Mouse (Mus musculus): ENCODE data around the gene Glp1r.

GRCm38 (mm10) chr17:30910866-30911731, 9.5 kb downstream of the Glp1r start:
- no peak for TF ChIP-seq CTCF (IDR thresholded peaks at IDR 0.05; ENCODE audit: borderline replicate concordance, control insufficient read depth, extremely low read depth, insufficient read depth, low read length, poor library complexity)
- TF ChIP-seq POLR2A (IDR thresholded peaks at IDR 0.05; ENCODE audit: control insufficient read depth, extremely low read depth, insufficient read depth, low read length, poor library complexity): no peak
